Mouse (Mus musculus) intestine, postnatal 0 days (tissue): ENCODE results near the gene Krt79. TPM values are rescaled to one million over a fixed set of nuclear protein-coding genes. Genes with fewer than 3 reads are reported as not detected.

Source experiments
- ATAC-seq: fragments of 200-750 bp; cut with Nextera tagmentation; 2 replicates; pipeline ENCODE4 v1.8.0; 2017; ENCODE audit warnings: mild to moderate bottlenecking, moderate TSS enrichment, moderate library complexity
- H3K27ac ChIP-seq: fragments of 300-500 bp; sonication (generic); 2 replicates; pipeline ENCODE4 v1.5.1; 2014; ENCODE audit warnings: mild to moderate bottlenecking, low read depth, low read length, moderate library complexity
- H3K27me3 ChIP-seq: fragments of 300-500 bp; sonication (generic); replicated peaks from 2 replicates; pipeline ENCODE4 v1.6.1; 2014; ENCODE audit warnings: low read length, mixed read lengths; ENCODE audit not compliant: control insufficient read depth, insufficient read depth
- H3K36me3 ChIP-seq: fragments of 300-500 bp; sonication (generic); 2 replicates; pipeline ENCODE4 v1.6.1; 2014; ENCODE audit warnings: mild to moderate bottlenecking, moderate library complexity; ENCODE audit not compliant: control insufficient read depth, insufficient read depth
- H3K4me1 ChIP-seq: fragments of 300-500 bp; sonication (generic); replicated peaks from 2 replicates; pipeline ENCODE4 v1.6.1; 2014; ENCODE audit warnings: antibody characterized with exemption, low read length, mixed read lengths; ENCODE audit not compliant: control insufficient read depth, insufficient read depth
- H3K4me2 ChIP-seq: fragments of 300-500 bp; sonication (generic); replicated peaks from 2 replicates; pipeline ENCODE4 v1.6.1; 2014; ENCODE audit warnings: low read depth, mild to moderate bottlenecking, moderate library complexity
- H3K4me3 ChIP-seq: fragments of 300-500 bp; sonication (generic); 2 replicates; pipeline ENCODE4 v1.5.1; 2014; ENCODE audit warnings: low read depth, low read length
- H3K9ac ChIP-seq: fragments of 300-500 bp; sonication (generic); 2 replicates; pipeline ENCODE4 v1.6.1; 2014; ENCODE audit warnings: mild to moderate bottlenecking, low read depth, low read length
- H3K9me3 ChIP-seq: fragments of 300-500 bp; sonication (generic); 2 replicates; pipeline ENCODE4 v1.6.1; 2016; ENCODE audit warnings: mixed run types; ENCODE audit not compliant: control insufficient read depth
- CTCF ChIP-seq: sonication (generic); IDR thresholded peaks from 2 replicates; pipeline ENCODE4 v1.5.1; 2016; ENCODE audit warnings: low read depth, mild to moderate bottlenecking, control low read depth, antibody characterized with exemption, moderate library complexity
- WGBS: fragments of 180-500 bp; shearing (Covaris S2); extraction: QIAGEN DNeasy Blood & Tissue Kit; methylation state at CpG from one replicate; pipeline ENCODE4 v1.1.7; 2014; 5-methylcytosine and 5-hydroxymethylcytosine counted together
- microRNA-seq: library from miRNA; unstranded; fragments of <30 nt; microRNA quantifications from one replicate; pipeline ENCODE4, GENCODE M21; 2016
- polyA plus RNA-seq: library from polyadenylated mRNA; unstranded; fragments of >200 nt; fragmentation: Nextera tagmentation; extraction: Ambion mirVana; gene quantifications from 2 replicates; pipeline ENCODE4 v1.2.1, GENCODE M21; 2015

The Krt79 gene
- polyA plus RNA-seq, 1 experiment from 2014 or later: 0.21 TPM

GRCm38 (mm10) chr15:101895216-101895615, 44.9 kb downstream of the Krt79 start:
- Histone ChIP-seq H3K4me3 (no peak overlapping the region), H3K4me1 (no peaks in the 10 kb centered on the region), H3K4me2 (no peak overlapping the region), H3K36me3 (no peaks in the 10 kb centered on the region), H3K9me3 (no peaks in the 10 kb centered on the region), H3K27me3 (no peaks in the 10 kb centered on the region), H3K27ac (no peak overlapping the region), H3K9ac (no peak overlapping the region)
- WGBS: 95% methylated on average over 4 of the region's 4 CpGs
- no peak for ATAC-seq
- TF ChIP-seq CTCF: no peak

GRCm38 (mm10) chr15:101892820-101893219, 47.3 kb downstream of the Krt79 start, which contains the start of gene Krt76:
Krt76 (minus strand) TSS chr15:101892920.
- no peak for ATAC-seq
- 66% methylated on average over 4 of the region's 4 CpGs for WGBS
- H3K27ac ChIP-seq: no peak within 1 kb of the TSS

DNA sequence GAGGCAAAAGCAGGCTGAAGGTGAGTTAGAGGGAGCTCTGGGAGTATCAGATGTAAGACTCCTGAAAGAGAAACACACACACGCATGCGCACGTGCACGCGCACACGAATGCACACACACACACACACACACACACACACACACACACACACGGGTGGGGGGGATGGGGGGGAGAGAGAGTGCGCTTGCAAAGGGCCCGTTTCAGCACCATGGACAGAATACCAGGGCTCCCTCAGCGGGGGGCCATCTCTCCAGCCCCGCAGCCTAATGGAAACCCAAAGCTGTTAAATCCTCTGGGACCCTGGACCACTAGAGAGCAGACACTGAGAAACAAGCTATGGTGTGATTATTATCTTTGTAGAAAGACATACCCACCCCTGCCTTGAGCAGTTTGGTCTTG, 60.3 kb downstream of the Krt79 start:
- Histone ChIP-seq H3K4me3 (no peak overlapping the region), H3K27me3 (no peaks in the 10 kb centered on the region; the same call in 1 of the 2 replicates), H3K27ac (no peak overlapping the region), H3K4me2 (no peak overlapping the region), H3K9ac (no peak overlapping the region), H3K9me3 (no peaks in the 10 kb centered on the region), H3K4me1 (no peaks in the 10 kb centered on the region), H3K36me3 (no peaks in the 10 kb centered on the region)
- no peak for TF ChIP-seq CTCF
- no peak for ATAC-seq
- 25% methylated on average over 10 of the region's 11 CpGs for WGBS

More at GRCm38 (mm10) chr15:101892820-101893219, 47.3 kb downstream of the Krt79 start, which contains the start of gene Krt76:
- no peaks in the 10 kb centered on the region for H3K27me3 ChIP-seq
- no peak within 1 kb of the TSS for H3K4me3 ChIP-seq
- no peaks in the 10 kb centered on the region for H3K36me3 ChIP-seq
- H3K9me3 ChIP-seq: no peaks in the 10 kb centered on the region
- no peak within 1 kb of the TSS for H3K9ac ChIP-seq
- no peak within 1 kb of the TSS for H3K4me2 ChIP-seq
- no peaks in the 10 kb centered on the region for H3K4me1 ChIP-seq
- TF ChIP-seq CTCF: no peak

Small RNA genes lying within 50 kb of the gene (microRNA-seq; reads per million reads assigned to microRNA genes)
- not detected for gene Gm44356

Other genes with a start within 250 kb of the Krt79 start
- 0.25 TPM in 2 replicates for gene Krt6a, start 246.0 kb downstream of the Krt79 start, polyA plus RNA-seq
- 0.08 TPM in 1 of 2 replicates, not detected in the other for gene Krt5, start 227.4 kb downstream of the Krt79 start, polyA plus RNA-seq
- not detected in 2 replicates for gene Krt71, start 197.2 kb downstream of the Krt79 start, polyA plus RNA-seq
- gene Krt72, start 153.9 kb downstream of the Krt79 start, polyA plus RNA-seq: not detected in 2 replicates
- gene Krt73, start 138.0 kb downstream of the Krt79 start, polyA plus RNA-seq: not detected in 2 replicates
- gene Krt2, start 122.2 kb downstream of the Krt79 start, polyA plus RNA-seq: not detected in 2 replicates
- gene Krt1, start 89.5 kb downstream of the Krt79 start, polyA plus RNA-seq: 0.50 and 0.55 TPM in 2 replicates
- not detected in 2 replicates for gene Krt77, start 70.6 kb downstream of the Krt79 start, polyA plus RNA-seq
- not detected in 2 replicates for gene Krt76, start 47.4 kb downstream of the Krt79 start, polyA plus RNA-seq
- gene Krt4, start 15.6 kb downstream of the Krt79 start, polyA plus RNA-seq: 0.17 TPM in 1 of 2 replicates, not detected in the other
- 0.03 and 0.07 TPM in 2 replicates for gene Krt78, start 14.0 kb upstream of the Krt79 start, polyA plus RNA-seq
- gene Krt8, start 64.2 kb upstream of the Krt79 start, polyA plus RNA-seq: 940 and 1,037 TPM in 2 replicates
- gene Krt18, start 87.9 kb upstream of the Krt79 start, polyA plus RNA-seq: 364 and 368 TPM in 2 replicates
- gene Eif4b, start 133.4 kb upstream of the Krt79 start, polyA plus RNA-seq: 47.8 and 53.0 TPM in 2 replicates
- gene Tns2, start 160.1 kb upstream of the Krt79 start, polyA plus RNA-seq: 11.7 and 15.0 TPM in 2 replicates
- gene Spryd3, start 195.9 kb upstream of the Krt79 start, polyA plus RNA-seq: 26.3 and 26.7 TPM in 2 replicates
- 27.8 and 29.1 TPM in 2 replicates for gene Igfbp6, start 204.0 kb upstream of the Krt79 start, polyA plus RNA-seq
- 52.7 and 56.7 TPM in 2 replicates for gene Soat2, start 210.2 kb upstream of the Krt79 start, polyA plus RNA-seq